Mouse (Mus musculus): ENCODE data around the gene Gm6904. TPM values are rescaled to one million over a fixed set of nuclear protein-coding genes. Genes with fewer than 3 reads are reported as not detected.

Gene Gm6904
- polyA plus RNA-seq (2014; fragmentation: Illumina TruSeq; extraction: RNeasy Lipid Tissue Mini Kit (QIAGEN cat#74804); ENCODE audit: low read depth, low replicate concordance): not detected

DNA sequence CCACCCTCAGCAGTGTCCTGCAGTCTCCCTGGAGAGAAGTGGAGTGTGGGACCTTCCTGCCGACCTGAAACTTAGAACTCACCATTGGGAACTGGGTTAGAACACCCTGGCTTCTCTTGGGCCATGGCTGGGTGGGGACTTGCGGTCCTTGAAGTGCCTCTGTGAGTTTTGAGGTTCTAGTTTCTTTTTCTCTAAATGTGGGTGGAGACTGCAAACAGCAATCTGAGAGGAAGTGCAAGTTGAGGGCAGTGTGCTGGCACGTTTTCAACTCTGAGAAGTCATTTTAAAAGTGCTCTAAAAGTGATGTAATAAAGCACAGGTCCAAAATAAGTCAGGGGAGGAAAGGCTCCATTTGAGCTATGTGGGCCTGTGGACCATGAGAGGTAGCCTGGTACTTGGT is at the start of gene Gm6904:
TSS of gene Gm6904 (minus strand) at position 161 of the 400 bp plus-strand sequence.

DNA sequence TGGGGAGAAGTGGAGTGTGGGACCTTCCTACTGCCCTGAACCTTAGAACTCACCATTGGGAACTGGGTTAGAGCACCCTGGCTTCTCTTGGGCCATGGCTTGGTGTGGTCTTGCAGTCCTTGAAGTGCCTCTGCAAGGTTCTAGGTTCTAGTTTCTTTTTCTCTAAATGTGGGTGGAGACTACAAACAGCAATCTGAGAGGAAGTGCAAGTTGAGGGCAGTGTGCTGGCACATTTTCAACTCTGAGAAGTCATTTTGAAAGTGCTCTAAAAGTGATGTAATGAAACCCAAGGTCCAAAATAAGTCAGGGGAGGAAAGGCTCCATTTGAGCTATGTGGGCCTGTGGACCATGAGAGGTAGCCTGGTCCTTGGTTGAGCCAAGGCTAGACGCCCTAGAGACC is 37.4 kb upstream of the Gm6904 start, which contains the start of gene Phf11a:
TSS of gene Phf11a (minus strand) at position 132 of the 400 bp plus-strand sequence.

DNA sequence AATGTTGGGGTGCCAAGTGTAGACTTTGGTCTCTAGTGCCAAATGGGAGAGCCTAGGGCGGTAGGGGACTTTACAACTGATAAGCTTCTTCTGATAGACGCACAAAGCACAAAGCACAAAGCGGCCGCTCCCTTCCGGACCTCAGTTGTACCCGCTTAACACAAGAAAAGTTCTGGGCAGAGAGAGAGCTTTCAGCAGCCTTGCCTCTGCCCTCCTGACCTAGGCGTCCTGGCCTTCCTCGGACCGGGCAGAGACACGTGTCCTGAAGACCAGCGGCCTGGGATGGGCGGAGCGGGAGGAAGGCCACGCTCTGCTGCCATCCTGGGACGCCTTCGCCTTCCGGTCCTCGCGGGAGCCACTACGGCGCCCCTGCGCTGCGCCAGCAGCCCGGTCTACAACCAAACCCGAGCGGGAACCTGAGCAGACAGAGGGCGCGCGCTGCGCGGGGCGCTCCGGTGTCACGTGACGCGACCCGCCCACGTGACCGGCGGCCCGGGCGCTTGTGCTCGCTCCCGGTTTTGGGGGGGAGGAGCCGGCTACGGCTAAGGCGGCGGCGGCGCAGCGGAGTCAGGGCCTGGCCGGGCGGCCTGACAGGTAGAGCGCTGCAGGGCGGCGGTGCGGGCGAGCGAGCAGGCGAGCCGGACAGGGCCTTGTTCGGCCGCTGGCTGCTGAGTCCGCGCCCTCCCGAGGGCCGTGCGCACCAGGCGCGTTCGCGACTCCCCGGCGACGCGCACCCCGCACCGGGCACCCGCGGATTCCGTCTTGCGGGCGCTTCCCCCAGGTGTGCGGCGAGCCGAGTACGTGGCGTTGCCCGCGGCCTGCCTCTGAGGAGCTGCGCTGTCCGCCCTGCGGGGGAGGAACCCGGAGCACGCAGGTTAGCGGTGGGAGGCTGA is 59.1 kb downstream of the Gm6904 start, which contains the start of gene Rcbtb1:
TSS of gene Rcbtb1 (plus strand) at position 499 of the 893 bp plus-strand sequence.

Other genes with a start within 250 kb of the Gm6904 start
- 8.5 TPM for gene 1700129C05Rik, start 117.3 kb downstream of the Gm6904 start, polyA plus RNA-seq (2014; fragmentation: Illumina TruSeq; extraction: RNeasy Lipid Tissue Mini Kit (QIAGEN cat#74804); ENCODE audit: low read depth, low replicate concordance)
- gene Gm5142, start 81.5 kb downstream of the Gm6904 start, polyA plus RNA-seq (2014; fragmentation: Illumina TruSeq; extraction: RNeasy Lipid Tissue Mini Kit (QIAGEN cat#74804); ENCODE audit: low read depth, low replicate concordance): 4.2 TPM
- gene Rcbtb1, start 59.0 kb downstream of the Gm6904 start, polyA plus RNA-seq (2014; fragmentation: Illumina TruSeq; extraction: RNeasy Lipid Tissue Mini Kit (QIAGEN cat#74804); ENCODE audit: low read depth, low replicate concordance): 45.6 TPM
- 1.1 TPM for gene Phf11a, start 37.3 kb upstream of the Gm6904 start, polyA plus RNA-seq (2014; fragmentation: Illumina TruSeq; extraction: RNeasy Lipid Tissue Mini Kit (QIAGEN cat#74804); ENCODE audit: low read depth, low replicate concordance)
- gene Phf11b, start 81.1 kb upstream of the Gm6904 start, polyA plus RNA-seq (2014; fragmentation: Illumina TruSeq; extraction: RNeasy Lipid Tissue Mini Kit (QIAGEN cat#74804); ENCODE audit: low read depth, low replicate concordance): 3.1 TPM
- gene Phf11d, start 105.3 kb upstream of the Gm6904 start, polyA plus RNA-seq (2014; fragmentation: Illumina TruSeq; extraction: RNeasy Lipid Tissue Mini Kit (QIAGEN cat#74804); ENCODE audit: low read depth, low replicate concordance): 8.0 TPM
- gene Phf11c, start 135.2 kb upstream of the Gm6904 start, polyA plus RNA-seq (2014; fragmentation: Illumina TruSeq; extraction: RNeasy Lipid Tissue Mini Kit (QIAGEN cat#74804); ENCODE audit: low read depth, low replicate concordance): 1.6 TPM
- 4.9 TPM for gene Setdb2, start 180.7 kb upstream of the Gm6904 start, polyA plus RNA-seq (2014; fragmentation: Illumina TruSeq; extraction: RNeasy Lipid Tissue Mini Kit (QIAGEN cat#74804); ENCODE audit: low read depth, low replicate concordance)
- gene Cab39l, start 180.8 kb upstream of the Gm6904 start, polyA plus RNA-seq (2014; fragmentation: Illumina TruSeq; extraction: RNeasy Lipid Tissue Mini Kit (QIAGEN cat#74804); ENCODE audit: low read depth, low replicate concordance): 42.5 TPM

Data from adipose tissue, adult 10 weeks (tissue).